Mouse (Mus musculus) olfactory bulb, adult 2 months (tissue): Measurements from ENCODE around the gene Crybg2.

ENCODE experiments used
- CTCF ChIP-seq: fragments of 200-500 bp; IDR thresholded peaks from 2 replicates; pipeline ENCODE4 v1.5.1; 2012; ENCODE audit warnings: low read depth, mild to moderate bottlenecking, low read length, moderate library complexity; ENCODE audit not compliant: insufficient read depth
- POLR2A ChIP-seq: fragments of 200-500 bp; IDR thresholded peaks from 2 replicates; pipeline ENCODE4 v1.6.1; 2012; ENCODE audit warnings: mild to moderate bottlenecking, low read depth, low read length, moderate library complexity; ENCODE audit not compliant: insufficient read depth

DNA sequence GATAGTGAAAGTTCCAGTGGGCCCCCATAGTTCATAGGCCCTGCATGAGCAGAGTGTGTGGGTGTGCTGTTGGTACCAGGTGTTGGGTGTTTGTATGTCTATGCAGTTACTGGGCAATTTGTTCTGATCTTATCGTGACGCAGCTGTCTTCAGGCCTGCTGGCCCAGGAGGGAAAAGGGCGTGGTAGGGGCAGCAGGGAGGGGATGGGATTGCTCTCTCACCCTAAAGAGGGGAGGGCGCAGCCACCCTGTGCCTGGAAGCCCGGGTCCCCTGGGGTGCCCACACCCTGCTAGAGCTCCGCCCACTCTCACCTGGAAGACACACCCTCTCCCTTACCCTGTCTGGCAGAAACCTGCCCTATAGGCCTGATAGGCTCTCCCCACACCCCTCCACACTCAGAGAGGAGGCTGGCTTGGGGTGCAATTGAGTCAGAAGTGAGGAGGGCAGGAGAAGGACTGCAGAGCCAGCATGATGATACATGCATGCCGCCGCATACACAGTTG, 1.4 kb downstream of the Crybg2 start:
- TF ChIP-seq CTCF: no peak
- no peak for TF ChIP-seq POLR2A
